Mouse (Mus musculus): ENCODE measurements around the gene Trpm6. TPM values are rescaled to one million over a fixed set of nuclear protein-coding genes. Genes with fewer than 3 reads are reported as not detected.

Trpm6 gene
- polyA plus RNA-seq, 1 experiment = not detected

DNA sequence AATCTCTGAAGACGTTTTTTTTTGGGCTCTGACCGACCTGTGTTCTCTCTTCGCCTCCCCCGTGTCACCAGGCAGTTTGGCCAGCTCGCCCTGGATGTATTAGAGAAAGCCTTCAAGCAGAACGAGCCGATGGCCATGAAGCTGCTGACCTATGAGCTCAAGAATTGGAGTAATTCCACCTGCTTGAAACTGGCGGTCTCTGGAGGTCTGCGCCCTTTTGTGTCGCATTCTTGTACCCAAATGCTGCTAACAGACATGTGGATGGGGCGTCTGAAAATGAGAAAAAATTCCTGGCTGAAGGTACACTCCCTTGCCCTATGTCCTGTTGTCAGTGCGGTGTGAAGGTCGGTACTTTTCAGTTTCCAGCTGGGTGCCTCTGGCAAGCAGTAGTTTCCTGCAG is 65.4 kb downstream of the Trpm6 start:
- no peak for TF ChIP-seq CTCF (IDR thresholded peaks at IDR 0.05; ENCODE audit: insufficient read depth, low read depth, low read length)
- TF ChIP-seq POLR2A (IDR thresholded peaks at IDR 0.05; ENCODE audit: insufficient read depth, low read depth, low read length) = no peak
- Histone ChIP-seq H3K27ac (ENCODE audit: insufficient read depth, low read depth, low read length) (no peak overlapping the region), H3K4me1 (ENCODE audit: control insufficient read depth, insufficient read depth, low read length) (no peaks in the 10 kb centered on the region), H3K4me3 (ENCODE audit: insufficient read depth, low read depth, low read length) (no peak overlapping the region)
- WGBS = 77% methylated on average over 13 of the region's 13 CpGs

DNA sequence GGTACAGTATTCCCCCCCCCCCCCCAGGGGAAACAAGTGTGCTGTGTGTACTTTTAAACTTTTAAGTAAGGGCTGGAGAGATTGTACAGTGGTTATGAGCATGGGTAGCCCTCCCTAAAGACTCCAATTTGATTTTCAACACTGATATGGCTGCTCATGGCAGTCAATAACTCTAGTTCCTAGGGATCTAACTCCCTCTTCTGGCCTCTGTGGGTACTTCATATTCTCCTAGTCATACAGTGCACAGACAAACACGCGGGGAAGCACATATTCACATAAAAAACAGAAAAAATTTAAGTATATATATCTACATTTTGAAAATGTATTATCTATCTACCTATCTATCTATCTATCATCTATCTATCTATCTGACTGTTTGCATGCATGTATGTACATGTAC is 67.6 kb downstream of the Trpm6 start:
- 78% methylated on average over 2 of the region's 2 CpGs for WGBS
- H3K4me3 ChIP-seq (ENCODE audit: insufficient read depth, low read depth, low read length) = no peak overlapping the region

GRCm38 (mm10) chr19:18828601-18829000 is 78.8 kb downstream of the Trpm6 start:
- no peak for TF ChIP-seq POLR2A (IDR thresholded peaks at IDR 0.05; ENCODE audit: insufficient read depth, low read depth, low read length)
- TF ChIP-seq CTCF (IDR thresholded peaks at IDR 0.05; ENCODE audit: insufficient read depth, low read depth, low read length) = no peak
- no peak overlapping the region for H3K4me3 ChIP-seq (ENCODE audit: insufficient read depth, low read depth, low read length)
- no peak overlapping the region for H3K27ac ChIP-seq (ENCODE audit: insufficient read depth, low read depth, low read length)
- WGBS = 73% methylated on average over 2 of the region's 2 CpGs
- H3K4me1 ChIP-seq (ENCODE audit: control insufficient read depth, insufficient read depth, low read length) = no peaks in the 10 kb centered on the region

More for the DNA sequence above, 67.6 kb downstream of the Trpm6 start:
- Histone ChIP-seq H3K27ac (ENCODE audit: insufficient read depth, low read depth, low read length) (no peak overlapping the region), H3K4me1 (ENCODE audit: control insufficient read depth, insufficient read depth, low read length) (no peaks in the 10 kb centered on the region)
- TF ChIP-seq CTCF (IDR thresholded peaks at IDR 0.05; ENCODE audit: insufficient read depth, low read depth, low read length) (no peak), POLR2A (IDR thresholded peaks at IDR 0.05; ENCODE audit: insufficient read depth, low read depth, low read length) (no peak)

DNA sequence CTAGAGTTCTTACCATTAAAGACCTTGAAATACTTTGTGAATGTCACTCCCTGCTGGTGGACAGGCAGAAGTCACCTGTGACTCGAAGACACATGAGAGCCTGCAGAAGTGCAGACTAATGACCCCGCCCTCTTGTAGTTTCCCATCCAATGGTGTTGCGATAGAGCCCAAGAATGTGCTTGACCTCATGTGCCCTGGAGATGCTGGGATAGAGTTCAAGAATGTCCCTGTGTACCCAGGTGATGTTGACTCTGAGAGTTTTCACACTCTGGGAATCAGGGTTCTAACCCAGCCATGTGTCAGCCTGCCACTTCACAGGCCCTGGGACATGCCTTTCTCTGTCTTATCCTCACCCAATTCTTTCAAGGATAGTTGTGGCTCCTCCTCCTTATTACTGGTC is 81.4 kb downstream of the Trpm6 start:
- WGBS = 85% methylated on average over 3 of the region's 3 CpGs
- no peak for TF ChIP-seq POLR2A (IDR thresholded peaks at IDR 0.05; ENCODE audit: insufficient read depth, low read depth, low read length)
- no peak for TF ChIP-seq CTCF (IDR thresholded peaks at IDR 0.05; ENCODE audit: insufficient read depth, low read depth, low read length)

GRCm38 (mm10) chr19:18834971-18835370 is 85.2 kb downstream of the Trpm6 start:
- peak; percentile 68 for TF ChIP-seq CTCF (IDR thresholded peaks at IDR 0.05; ENCODE audit: insufficient read depth, low read depth, low read length)
- TF ChIP-seq POLR2A (IDR thresholded peaks at IDR 0.05; ENCODE audit: insufficient read depth, low read depth, low read length) = no peak
- H3K4me3 ChIP-seq (ENCODE audit: insufficient read depth, low read depth, low read length) = no peak overlapping the region
- no peaks in the 10 kb centered on the region for H3K4me1 ChIP-seq (ENCODE audit: control insufficient read depth, insufficient read depth, low read length)
- WGBS = 12% methylated on average over 6 of the region's 6 CpGs
- H3K27ac ChIP-seq (ENCODE audit: insufficient read depth, low read depth, low read length) = no peak overlapping the region

More for the DNA sequence above, 81.4 kb downstream of the Trpm6 start:
- H3K4me1 ChIP-seq (ENCODE audit: control insufficient read depth, insufficient read depth, low read length) = no peaks in the 10 kb centered on the region
- H3K27ac ChIP-seq (ENCODE audit: insufficient read depth, low read depth, low read length) = no peak overlapping the region
- H3K4me3 ChIP-seq (ENCODE audit: insufficient read depth, low read depth, low read length) = no peak overlapping the region

- H3K27ac ChIP-seq (ENCODE audit: insufficient read depth, low read depth, low read length) = no peak overlapping the region
- no peaks in the 10 kb centered on the region for H3K4me1 ChIP-seq (ENCODE audit: control insufficient read depth, insufficient read depth, low read length)
- WGBS = 78% methylated on average over 19 of the region's 19 CpGs
- no peak for TF ChIP-seq POLR2A (IDR thresholded peaks at IDR 0.05; ENCODE audit: insufficient read depth, low read depth, low read length)
- no peak for TF ChIP-seq CTCF (IDR thresholded peaks at IDR 0.05; ENCODE audit: insufficient read depth, low read depth, low read length)
- no peak overlapping the region for H3K4me3 ChIP-seq (ENCODE audit: insufficient read depth, low read depth, low read length)
Observed at GRCm38 (mm10) chr19:18841789-18842562, 92.2 kb downstream of the Trpm6 start.

GRCm38 (mm10) chr19:18842626-18843025 is 92.8 kb downstream of the Trpm6 start:
- TF ChIP-seq POLR2A (IDR thresholded peaks at IDR 0.05; ENCODE audit: insufficient read depth, low read depth, low read length) (no peak), CTCF (IDR thresholded peaks at IDR 0.05; ENCODE audit: insufficient read depth, low read depth, low read length) (no peak)
- Histone ChIP-seq H3K4me1 (ENCODE audit: control insufficient read depth, insufficient read depth, low read length) (no peaks in the 10 kb centered on the region), H3K4me3 (ENCODE audit: insufficient read depth, low read depth, low read length) (no peak overlapping the region), H3K27ac (ENCODE audit: insufficient read depth, low read depth, low read length) (no peak overlapping the region)
- WGBS = 30% methylated on average over 11 of the region's 11 CpGs

DNA sequence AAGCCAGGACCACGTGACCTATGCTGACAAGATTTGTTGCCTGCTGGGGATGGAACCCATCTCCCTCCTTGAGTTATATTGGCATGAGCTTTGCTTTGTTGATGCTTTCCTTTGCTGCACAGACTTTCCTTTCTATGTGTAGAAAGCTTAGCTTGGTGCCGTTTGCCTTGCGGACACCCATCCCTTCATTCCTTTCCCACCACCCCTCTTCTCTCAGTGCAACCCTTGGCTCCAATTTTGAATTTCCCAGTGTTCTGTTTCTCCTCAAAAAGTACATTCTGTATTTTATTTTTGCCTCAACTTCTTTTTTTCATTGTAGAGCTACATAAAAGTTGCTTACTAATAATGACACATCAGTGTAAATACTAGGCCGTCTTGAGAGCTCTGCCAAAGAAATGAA is 96.6 kb downstream of the Trpm6 start:
- no peak for TF ChIP-seq POLR2A (IDR thresholded peaks at IDR 0.05; ENCODE audit: insufficient read depth, low read depth, low read length)
- TF ChIP-seq CTCF (IDR thresholded peaks at IDR 0.05; ENCODE audit: insufficient read depth, low read depth, low read length) = no peak
- 93% methylated on average over 4 of the region's 4 CpGs for WGBS
- no peak overlapping the region for H3K4me3 ChIP-seq (ENCODE audit: insufficient read depth, low read depth, low read length)

GRCm38 (mm10) chr19:18868311-18868710 is 118.5 kb downstream of the Trpm6 start:
- WGBS = 69% methylated on average over 4 of the region's 4 CpGs

More for the DNA sequence above, 96.6 kb downstream of the Trpm6 start:
- Histone ChIP-seq H3K27ac (ENCODE audit: insufficient read depth, low read depth, low read length) (no peak overlapping the region), H3K4me1 (ENCODE audit: control insufficient read depth, insufficient read depth, low read length) (no peaks in the 10 kb centered on the region)

More at GRCm38 (mm10) chr19:18868311-18868710, 118.5 kb downstream of the Trpm6 start:
- Histone ChIP-seq H3K4me3 (ENCODE audit: insufficient read depth, low read depth, low read length) (no peak overlapping the region), H3K4me1 (ENCODE audit: control insufficient read depth, insufficient read depth, low read length) (no peaks in the 10 kb centered on the region), H3K27ac (ENCODE audit: insufficient read depth, low read depth, low read length) (no peak overlapping the region)
- TF ChIP-seq POLR2A (IDR thresholded peaks at IDR 0.05; ENCODE audit: insufficient read depth, low read depth, low read length) (no peak), CTCF (IDR thresholded peaks at IDR 0.05; ENCODE audit: insufficient read depth, low read depth, low read length) (no peak)
